Mouse (Mus musculus) megakaryocyte, embryonic 14.5 days (primary cell): ENCODE data around the gene Olfr154.

Experiments used
- FLI1 ChIP-seq: IDR thresholded peaks from 2 replicates; pipeline ENCODE4 v1.6.1; 2012; ENCODE audit warnings: low read length, inconsistent platforms, mixed read lengths
- GATA1 ChIP-seq: IDR thresholded peaks from 3 replicates; pipeline ENCODE4 v1.6.1; 2012; ENCODE audit warnings: mixed read lengths, low read length, inconsistent platforms, borderline replicate concordance

DNA sequence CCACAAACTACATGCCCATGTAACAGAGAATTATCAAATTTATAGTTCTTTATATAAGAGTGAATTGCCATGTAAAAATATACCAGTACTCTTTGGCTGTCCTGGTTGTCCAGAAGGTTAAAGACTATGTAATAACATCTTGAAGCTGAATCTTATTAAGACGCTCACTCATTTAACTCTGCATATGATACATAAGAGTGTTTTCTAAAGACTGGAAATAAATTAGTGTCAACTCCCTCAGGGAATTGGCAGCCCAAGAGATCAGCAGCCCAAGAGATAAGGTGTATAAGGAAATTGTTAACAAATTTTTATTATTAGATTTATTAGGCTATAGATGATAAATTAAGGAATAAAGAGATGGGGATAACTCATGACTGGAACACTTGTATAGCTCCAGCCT is 13.7 kb downstream of the Olfr154 start, which contains the start of gene Olfr1002:
- TF ChIP-seq GATA1 = no peak
- TF ChIP-seq FLI1 = no peak
